Mouse (Mus musculus) megakaryocyte, embryonic 14.5 days (primary cell): ENCODE data around the gene Pacsin1. TPM values are rescaled to one million over a fixed set of nuclear protein-coding genes. Genes with fewer than 3 reads are reported as not detected.
A peak's percentile ranks its signal among the peaks of the same experiment; 100 is the strongest.
"Not testable (repeated sequence)": the region's sequence is repeated elsewhere in the genome, so short reads cannot be mapped to it uniquely, and the experiment has no call there.

Experiments used
- H3K27me3 ChIP-seq: replicated peaks from 2 replicates; pipeline ENCODE3; 2012; ENCODE audit warnings: inconsistent platforms
- H3K36me3 ChIP-seq: replicated peaks from 2 replicates; pipeline ENCODE3; 2012; ENCODE audit warnings: low read length, inconsistent platforms, mixed read lengths
- H3K4me1 ChIP-seq: 2 replicates; pipeline ENCODE4 v1.6.1; 2012; ENCODE audit warnings: inconsistent platforms
- H3K4me3 ChIP-seq: replicated peaks from 2 replicates; pipeline ENCODE3; 2012; ENCODE audit warnings: moderate library complexity, mild to moderate bottlenecking, inconsistent platforms
- H3K9me3 ChIP-seq: 2 replicates; pipeline ENCODE4 v1.6.1; 2012; ENCODE audit warnings: inconsistent platforms
- FLI1 ChIP-seq: IDR thresholded peaks from 2 replicates; pipeline ENCODE4 v1.6.1; 2012; ENCODE audit warnings: low read length, inconsistent platforms, mixed read lengths
- GATA1 ChIP-seq: IDR thresholded peaks from 3 replicates; pipeline ENCODE4 v1.6.1; 2012; ENCODE audit warnings: mixed read lengths, low read length, inconsistent platforms, borderline replicate concordance
- polyA plus RNA-seq: library from polyadenylated mRNA; stranded (reverse); fragments of >175 nt; gene quantifications from 2 replicates; pipeline ENCODE4 v1.2.3, GENCODE M21; 2012; ENCODE audit warnings: low replicate concordance; ENCODE audit not compliant: insufficient read depth

Pacsin1 gene
- polyA plus RNA-seq, 1 experiment: 0.36 TPM

DNA sequence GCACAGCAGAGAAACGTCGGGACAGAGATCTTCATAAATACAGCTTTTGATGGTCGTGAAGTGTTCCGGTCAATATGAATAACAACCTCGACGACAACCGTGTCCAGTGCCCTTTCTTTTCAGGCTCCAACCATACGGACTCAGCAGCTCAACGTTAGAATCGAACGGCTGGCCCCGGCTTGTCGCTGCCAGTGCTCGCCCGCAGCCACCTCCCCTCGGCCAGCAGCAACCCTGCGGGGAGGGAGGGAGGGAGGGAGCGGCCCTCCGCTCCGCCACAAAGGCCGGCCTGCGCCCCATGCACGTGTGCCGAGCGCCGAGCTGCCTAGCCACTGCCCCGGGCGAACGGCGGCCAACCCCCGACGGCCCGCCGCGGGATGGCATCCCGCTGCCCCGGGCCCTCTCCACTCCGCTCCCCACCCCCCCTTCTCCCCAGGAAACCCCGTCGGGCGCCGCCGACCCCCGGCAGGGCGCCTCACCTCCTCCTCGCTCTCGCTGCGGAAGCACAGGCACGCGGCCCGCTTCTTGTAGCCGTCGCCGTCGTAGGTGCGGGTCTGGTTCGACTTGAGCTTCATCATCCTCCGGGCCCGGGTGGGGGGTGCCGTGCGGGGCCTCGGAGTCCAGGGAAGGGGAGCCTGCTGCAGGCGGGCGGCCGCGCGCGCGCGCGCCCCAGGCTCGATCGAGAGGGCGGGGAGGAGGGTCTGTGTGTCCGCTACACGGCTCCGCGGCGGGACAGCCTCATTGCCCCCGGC is 32.5 kb upstream of the Pacsin1 start:
- TF ChIP-seq GATA1 (no peak), FLI1 (no peak)
- Histone ChIP-seq H3K4me3 (peak overlapping the region; percentile 98), H3K4me1 (peaks cover 74% of the 10 kb centered on the region), H3K27me3 (no peaks in the 10 kb centered on the region), H3K36me3 (peaks cover 33% of the 10 kb centered on the region), H3K9me3 (no peaks in the 10 kb centered on the region)

DNA sequence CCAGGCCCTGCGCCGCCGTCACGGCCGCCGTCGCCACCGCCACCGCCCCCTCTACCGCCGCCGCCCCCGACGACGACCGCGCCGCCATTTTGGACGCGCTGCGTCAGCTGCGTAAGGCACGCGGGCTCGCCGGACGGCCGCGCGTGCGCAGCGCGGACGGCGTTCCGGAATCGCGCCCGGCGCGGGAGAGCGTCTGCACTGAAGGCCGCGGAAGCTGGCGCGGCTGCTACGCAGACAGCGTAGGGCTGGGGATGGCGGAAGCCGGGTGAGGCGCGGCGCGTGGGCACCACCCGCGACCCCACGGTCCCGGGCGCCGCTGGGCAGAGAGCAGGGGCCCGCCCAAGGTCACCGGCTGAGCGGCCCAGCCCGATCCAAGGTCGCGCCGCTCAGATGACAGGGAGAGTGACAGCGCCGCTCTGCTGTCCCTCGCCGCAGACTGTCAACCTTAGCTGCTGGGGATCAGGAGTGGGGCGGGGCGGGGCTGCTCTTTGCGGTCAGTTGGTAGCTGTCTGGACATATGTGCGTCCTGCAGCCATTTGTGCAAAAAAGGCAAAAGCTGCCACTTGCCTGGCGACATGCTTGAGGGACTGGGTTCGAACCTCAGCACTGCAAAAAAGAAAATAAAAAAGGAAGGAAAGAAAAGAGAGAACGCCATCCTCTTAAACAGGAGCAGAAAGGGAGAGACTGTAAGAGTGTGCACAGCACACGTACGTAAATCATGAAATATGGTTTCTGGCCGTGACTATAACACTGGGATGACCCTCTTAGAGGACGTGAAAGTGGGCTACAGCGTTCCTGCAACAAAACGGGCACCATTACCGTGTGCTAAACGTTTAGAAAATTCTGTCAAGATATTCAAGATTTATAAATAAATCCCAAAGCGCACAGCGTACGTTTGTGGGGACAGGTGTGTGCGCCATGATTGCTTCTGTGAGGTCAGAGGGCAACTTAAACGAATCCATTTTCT is 31.7 kb upstream of the Pacsin1 start, which contains the start of gene Nudt3:
Gene Nudt3, minus strand, starts transcription at position 136 of the 967 bp plus-strand sequence.
- peaks cover 66% of the 10 kb centered on the region for H3K4me1 ChIP-seq
- H3K4me3 ChIP-seq: peak within 1 kb of the TSS; percentile 98
- H3K36me3 ChIP-seq: peaks cover 29% of the 10 kb centered on the region
- no peaks in the 10 kb centered on the region for H3K9me3 ChIP-seq
- no peak for TF ChIP-seq FLI1
- no peak for TF ChIP-seq GATA1
- no peaks in the 10 kb centered on the region for H3K27me3 ChIP-seq

DNA sequence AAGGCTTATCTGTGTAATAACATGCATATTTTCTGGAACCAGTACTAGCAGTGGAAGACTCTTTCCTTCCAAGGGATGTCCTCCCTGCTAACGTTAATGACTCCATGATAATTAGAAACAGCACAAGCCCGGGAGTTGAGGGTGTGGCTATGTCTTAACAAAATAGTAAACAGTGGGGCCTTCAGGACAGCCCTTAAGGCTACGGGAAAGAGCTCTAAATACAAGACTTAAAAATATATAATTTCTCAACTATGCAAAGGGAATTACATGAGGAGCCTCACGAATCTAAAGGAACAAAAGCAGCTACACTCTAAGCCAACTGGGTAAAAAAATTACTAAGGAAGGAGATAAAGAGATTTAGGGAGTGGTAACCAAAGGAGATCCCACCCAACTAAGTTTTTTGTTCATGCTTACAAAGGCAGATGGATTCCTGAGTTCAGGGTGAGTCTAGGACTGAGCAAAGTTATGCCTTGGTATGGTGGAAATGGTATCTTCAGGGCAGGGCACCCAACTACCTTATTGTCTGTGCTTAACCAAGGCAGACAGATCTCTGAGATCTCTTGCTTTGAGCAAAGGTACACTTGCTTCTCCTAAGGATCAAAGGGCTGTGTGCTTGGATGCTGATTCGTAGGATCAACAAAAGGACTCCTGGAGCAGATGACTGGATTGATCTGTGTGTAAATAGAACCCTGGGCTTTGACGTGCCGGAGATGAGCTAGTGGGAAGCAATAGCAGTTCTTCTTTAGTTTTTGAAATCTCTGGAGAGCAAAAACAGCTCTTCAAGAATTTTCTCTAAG is 29.7 kb upstream of the Pacsin1 start:
- Histone ChIP-seq H3K27me3 (no peaks in the 10 kb centered on the region), H3K4me1 (peaks cover 64% of the 10 kb centered on the region), H3K36me3 (peaks cover 27% of the 10 kb centered on the region), H3K9me3 (no peaks in the 10 kb centered on the region), H3K4me3 (no peak overlapping the region)
- TF ChIP-seq FLI1 (no peak), GATA1 (no peak)

DNA sequence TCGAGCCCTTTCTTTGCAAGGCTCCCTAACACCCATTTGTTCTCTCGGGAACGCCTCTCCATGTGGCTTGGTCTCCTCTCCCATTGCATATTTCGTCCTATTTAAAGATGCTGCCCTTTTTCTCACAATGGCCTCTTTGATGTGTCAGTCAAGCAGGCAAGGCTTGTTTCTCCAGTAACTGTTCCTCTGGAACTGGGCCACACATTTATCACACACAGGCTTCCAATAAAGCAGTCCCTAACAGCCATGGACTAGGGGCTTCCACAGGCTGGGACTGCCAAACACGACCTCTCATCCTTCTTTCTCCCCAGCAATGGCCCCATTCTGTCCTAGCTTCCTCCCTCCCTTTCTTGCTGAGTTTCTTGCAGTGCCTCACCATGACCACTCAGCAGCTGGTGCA is 28.6 kb upstream of the Pacsin1 start:
- Histone ChIP-seq H3K9me3 (no peaks in the 10 kb centered on the region), H3K4me1 (peaks cover 66% of the 10 kb centered on the region), H3K27me3 (no peaks in the 10 kb centered on the region), H3K36me3 (peaks cover 30% of the 10 kb centered on the region), H3K4me3 (peak overlapping the region; percentile 59)
- TF ChIP-seq FLI1 (no peak), GATA1 (no peak)

DNA sequence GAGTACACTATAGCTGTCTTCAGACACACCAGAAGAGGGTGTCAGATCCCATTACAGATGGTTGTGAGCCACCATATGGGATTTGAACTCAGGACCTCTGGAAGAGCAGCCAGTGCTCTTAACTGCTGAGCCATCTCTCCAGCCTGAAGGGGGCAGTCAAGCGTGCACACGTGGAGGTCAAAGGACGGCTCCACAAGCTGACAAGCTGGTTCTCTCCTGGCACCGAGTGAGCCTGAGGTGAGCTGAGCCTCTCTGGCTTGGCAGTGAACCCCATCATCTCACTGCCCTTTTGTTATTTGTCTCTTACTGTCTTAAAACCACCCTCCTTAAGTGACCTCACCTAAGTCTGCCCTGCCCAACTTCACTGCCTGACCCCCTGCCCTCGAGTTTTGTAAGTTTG is 27.9 kb upstream of the Pacsin1 start:
- no peak for TF ChIP-seq GATA1
- TF ChIP-seq FLI1: no peak
- Histone ChIP-seq H3K9me3 (no peaks in the 10 kb centered on the region), H3K27me3 (no peaks in the 10 kb centered on the region), H3K36me3 (peaks cover 38% of the 10 kb centered on the region), H3K4me1 (peaks cover 73% of the 10 kb centered on the region), H3K4me3 (no peak overlapping the region)

DNA sequence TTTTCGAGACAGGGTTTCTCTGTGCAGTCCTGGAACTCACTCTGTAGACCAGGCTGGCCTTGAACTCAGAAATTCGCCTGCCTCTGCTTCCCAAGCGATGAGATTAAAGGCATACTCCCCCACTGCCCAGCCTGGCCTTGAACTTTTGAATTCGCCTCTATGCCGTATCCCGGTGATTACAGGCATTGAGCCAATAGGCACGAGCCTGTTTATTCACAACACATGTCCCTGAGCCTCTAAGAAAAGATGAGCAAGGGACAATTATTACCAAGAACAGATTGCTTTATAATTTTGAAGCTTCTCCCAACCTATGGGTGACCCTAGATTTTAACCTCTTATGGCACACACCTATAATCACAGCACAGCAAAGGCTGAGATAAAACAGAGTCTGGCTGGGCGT is 26.9 kb upstream of the Pacsin1 start:
- peaks cover 82% of the 10 kb centered on the region for H3K4me1 ChIP-seq
- H3K4me3 ChIP-seq: no peak overlapping the region
- no peaks in the 10 kb centered on the region for H3K9me3 ChIP-seq
- H3K36me3 ChIP-seq: peaks cover 47% of the 10 kb centered on the region
- TF ChIP-seq FLI1: no peak
- no peak for TF ChIP-seq GATA1
- no peaks in the 10 kb centered on the region for H3K27me3 ChIP-seq

DNA sequence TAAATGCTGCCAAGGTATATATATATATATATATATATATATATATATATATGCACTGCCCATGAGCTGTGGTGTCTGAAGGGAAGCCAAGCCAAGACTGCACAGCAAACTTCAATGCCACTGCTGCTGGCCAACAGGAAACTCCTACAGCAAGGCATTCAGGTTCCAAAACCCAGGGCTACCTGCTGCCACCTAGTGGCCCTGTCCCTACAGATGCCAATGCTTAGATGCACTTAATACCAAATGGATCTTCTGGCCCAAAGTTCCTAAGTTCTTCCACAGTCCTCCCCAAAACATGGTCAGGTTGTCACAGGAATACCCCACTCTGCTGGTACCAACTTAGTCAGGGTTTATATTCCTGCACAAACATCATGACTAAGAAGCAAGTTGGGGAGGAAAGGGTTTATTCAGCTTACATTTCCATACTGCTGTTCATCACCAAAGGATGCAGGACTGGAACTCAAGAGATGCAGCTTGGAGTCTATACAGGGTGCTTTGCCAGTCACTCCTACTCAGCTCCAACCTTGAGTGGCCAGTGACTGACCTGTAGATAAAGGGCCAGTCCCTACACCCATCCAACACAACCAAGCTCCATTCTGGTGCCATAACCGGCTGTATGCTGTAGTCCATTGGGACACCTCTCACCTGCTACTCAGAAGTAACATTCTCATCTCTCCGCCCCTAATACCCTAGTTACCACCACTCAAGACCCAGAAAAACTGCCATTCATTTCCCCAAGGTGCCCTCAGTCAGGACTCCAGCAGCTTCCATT is 25.9 kb upstream of the Pacsin1 start:
- Histone ChIP-seq H3K9me3 (no peaks in the 10 kb centered on the region), H3K4me3 (no peak overlapping the region), H3K4me1 (peaks cover 85% of the 10 kb centered on the region), H3K27me3 (no peaks in the 10 kb centered on the region), H3K36me3 (peaks cover 58% of the 10 kb centered on the region)
- TF ChIP-seq GATA1: no peak
- no peak for TF ChIP-seq FLI1

DNA sequence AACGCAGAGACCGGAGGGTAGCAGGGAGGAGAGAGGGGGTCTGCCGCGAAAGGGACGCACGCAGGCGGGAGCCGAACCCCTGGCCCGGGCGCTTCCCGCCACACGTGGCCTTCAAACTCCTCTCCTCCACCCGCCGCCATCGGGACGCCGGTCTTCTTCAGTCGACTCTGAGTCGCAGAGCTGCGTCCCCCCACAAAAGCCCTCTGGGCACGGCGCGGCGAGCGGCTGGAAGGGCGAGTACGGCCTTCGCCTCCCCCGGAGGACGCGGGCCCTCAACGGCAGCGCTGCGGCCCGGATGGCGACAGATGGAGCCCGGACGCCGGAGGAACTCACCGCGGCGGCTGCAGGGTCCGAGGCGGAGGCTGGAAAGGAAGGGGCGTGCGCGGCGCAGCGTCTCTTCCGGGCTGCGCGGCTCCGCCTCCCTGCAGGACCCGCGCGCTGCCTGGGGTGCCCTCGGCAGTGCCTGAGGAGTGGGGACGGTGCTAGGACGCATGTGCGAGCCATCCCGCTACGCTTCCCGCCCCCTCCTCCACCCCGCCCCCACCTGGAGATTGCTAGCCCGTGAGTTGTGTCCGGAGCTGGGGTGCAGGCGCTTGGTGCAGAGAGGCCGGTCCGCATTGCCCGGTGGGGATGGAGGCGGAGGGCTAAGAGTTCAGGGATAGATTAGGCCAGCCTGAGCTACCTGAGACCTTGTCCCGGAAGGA is 20.3 kb upstream of the Pacsin1 start, which contains the start of gene RPS10-NUDT3:
Gene RPS10-NUDT3, minus strand, starts transcription at position 352 of the 704 bp plus-strand sequence.
- H3K36me3 ChIP-seq: peaks cover 45% of the 10 kb centered on the region
- H3K27me3 ChIP-seq: no peaks in the 10 kb centered on the region
- TF ChIP-seq GATA1 (no peak), FLI1 (no peak; the same call in 1 of the 2 replicates)
- peaks cover 67% of the 10 kb centered on the region for H3K4me1 ChIP-seq
- H3K9me3 ChIP-seq: no peaks in the 10 kb centered on the region
- H3K4me3 ChIP-seq: peak within 1 kb of the TSS; percentile 97

DNA sequence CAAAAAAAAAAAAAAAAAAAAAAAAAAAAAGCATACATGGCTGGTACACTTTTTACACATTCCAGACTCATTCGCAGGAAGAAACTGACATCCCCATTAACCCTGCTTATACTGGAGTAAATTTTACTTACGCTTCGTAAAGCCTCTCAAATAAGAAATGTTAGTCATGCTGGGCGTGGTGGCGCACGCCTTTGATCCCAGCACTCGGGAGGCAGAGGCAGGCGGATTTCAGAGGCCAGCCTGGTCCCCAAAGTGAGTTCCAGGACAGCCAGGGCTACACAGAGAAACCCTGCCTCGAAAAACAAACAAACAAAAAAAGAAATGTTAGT is 19.8 kb upstream of the Pacsin1 start:
- Histone ChIP-seq H3K36me3 (peaks cover 40% of the 10 kb centered on the region), H3K4me1 (peaks cover 62% of the 10 kb centered on the region), H3K4me3 (peak overlapping the region; percentile 97)
- not testable (repeated sequence) for H3K9me3 ChIP-seq, H3K27me3 ChIP-seq
